Mouse (Mus musculus): ENCODE data around the gene Daxx. TPM values are rescaled to one million over a fixed set of nuclear protein-coding genes. Genes with fewer than 3 reads are reported as not detected.
"Not testable (repeated sequence)": the region's sequence is repeated elsewhere in the genome, so short reads cannot be mapped to it uniquely, and the experiment has no call there.

Daxx gene
- polyA plus RNA-seq, 1 experiment from 2014 or later: 41.8 TPM

DNA sequence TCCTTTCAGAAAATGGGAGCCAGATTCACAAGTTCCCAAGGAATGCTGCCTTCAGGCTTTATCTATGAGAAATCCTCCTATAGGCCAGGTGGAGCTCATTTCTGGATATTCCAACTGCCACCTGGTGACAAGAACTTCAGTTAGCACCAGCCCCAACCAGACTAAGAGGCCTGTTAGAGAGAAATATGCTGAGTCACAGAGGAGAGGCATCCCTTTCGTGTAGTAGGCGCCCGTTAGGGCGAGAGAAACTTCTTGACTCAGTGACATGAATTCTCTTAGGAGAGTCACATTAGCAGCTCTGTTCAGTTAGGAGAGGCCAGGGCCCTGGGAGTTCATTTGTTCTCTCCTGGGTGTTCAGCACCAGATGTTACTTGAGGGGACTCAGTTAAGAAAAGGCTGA is 9.6 kb upstream of the Daxx start:
- Histone ChIP-seq H3K9ac (ENCODE audit: low read length) (no peak overlapping the region), H3K4me3 (ENCODE audit: low read depth, low read length) (no peak overlapping the region), H3K9me3 (ENCODE audit: control insufficient read depth, low read length) (no peaks in the 10 kb centered on the region), H3K27ac (ENCODE audit: low read depth) (no peak overlapping the region), H3K36me3 (ENCODE audit: control insufficient read depth, insufficient read depth, low read length) (no peaks in the 10 kb centered on the region), H3K4me2 (ENCODE audit: low read length) (no peak overlapping the region), H3K4me1 (replicated peaks; ENCODE audit: control insufficient read depth, insufficient read depth, low read length) (no peaks in the 10 kb centered on the region), H3K27me3 (replicated peaks; ENCODE audit: control insufficient read depth, insufficient read depth, low read length) (no peaks in the 10 kb centered on the region)
- no peak for DNase-seq (ENCODE audit: low spot score)
- 90% methylated on average over 4 of the region's 4 CpGs for WGBS
- ATAC-seq (replicated peaks; ENCODE audit: low FRiP score, low TSS enrichment, low read depth): no peak

GRCm38 (mm10) chr17:33900281-33900988 is 8.8 kb upstream of the Daxx start:
- ATAC-seq (replicated peaks; ENCODE audit: low FRiP score, low TSS enrichment, low read depth): no peak
- Histone ChIP-seq H3K4me1 (replicated peaks; ENCODE audit: control insufficient read depth, insufficient read depth, low read length) (no peaks in the 10 kb centered on the region), H3K9ac (ENCODE audit: low read length) (no peak overlapping the region), H3K4me3 (ENCODE audit: low read depth, low read length) (no peak overlapping the region), H3K27ac (ENCODE audit: low read depth) (no peak overlapping the region), H3K36me3 (ENCODE audit: control insufficient read depth, insufficient read depth, low read length) (no peaks in the 10 kb centered on the region), H3K9me3 (ENCODE audit: control insufficient read depth, low read length) (no peaks in the 10 kb centered on the region), H3K4me2 (ENCODE audit: low read length) (no peak overlapping the region), H3K27me3 (replicated peaks; ENCODE audit: control insufficient read depth, insufficient read depth, low read length) (no peaks in the 10 kb centered on the region)
- no peak for DNase-seq (ENCODE audit: low spot score)
- WGBS: 50% methylated on average over 7 of the region's 7 CpGs

- no peaks in the 10 kb centered on the region for H3K9me3 ChIP-seq (ENCODE audit: control insufficient read depth, low read length)
- no peaks in the 10 kb centered on the region for H3K36me3 ChIP-seq (ENCODE audit: control insufficient read depth, insufficient read depth, low read length)
- no peak overlapping the region for H3K27ac ChIP-seq (ENCODE audit: low read depth)
- no peak overlapping the region for H3K9ac ChIP-seq (ENCODE audit: low read length)
- H3K4me3 ChIP-seq (ENCODE audit: low read depth, low read length): no peak overlapping the region
- H3K4me2 ChIP-seq (ENCODE audit: low read length): no peak overlapping the region
- ATAC-seq (replicated peaks; ENCODE audit: low FRiP score, low TSS enrichment, low read depth): no peak
- WGBS: 85% methylated on average over 4 of the region's 4 CpGs
- no peaks in the 10 kb centered on the region for H3K27me3 ChIP-seq (replicated peaks; ENCODE audit: control insufficient read depth, insufficient read depth, low read length)
- no peak for DNase-seq (ENCODE audit: low spot score)
- H3K4me1 ChIP-seq (replicated peaks; ENCODE audit: control insufficient read depth, insufficient read depth, low read length): no peaks in the 10 kb centered on the region
Observed at GRCm38 (mm10) chr17:33900989-33901314, 8.3 kb upstream of the Daxx start.

DNA sequence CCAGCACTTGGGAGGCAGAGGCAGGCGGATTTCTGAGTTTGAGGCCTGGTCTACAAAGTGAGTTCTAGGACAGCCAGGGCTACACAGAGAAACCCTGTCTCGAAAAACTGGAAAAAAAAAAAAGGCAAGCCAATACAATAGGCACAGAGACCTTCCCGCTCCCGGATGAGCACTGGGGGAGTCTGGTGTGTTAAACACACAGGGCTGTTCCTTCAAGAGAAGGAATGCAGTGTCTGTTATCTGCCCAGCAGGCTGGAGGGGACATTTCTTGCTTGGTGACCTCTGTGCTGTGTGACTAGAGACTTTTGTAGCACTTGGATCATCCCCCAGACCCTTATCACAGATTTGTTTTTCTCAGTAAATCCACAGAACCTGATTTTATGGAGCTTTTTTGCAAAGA is 7.6 kb upstream of the Daxx start:
- Histone ChIP-seq H3K4me2 (ENCODE audit: low read length) (no peak overlapping the region), H3K36me3 (ENCODE audit: control insufficient read depth, insufficient read depth, low read length) (no peaks in the 10 kb centered on the region), H3K9ac (ENCODE audit: low read length) (no peak overlapping the region), H3K27ac (ENCODE audit: low read depth) (no peak overlapping the region), H3K27me3 (replicated peaks; ENCODE audit: control insufficient read depth, insufficient read depth, low read length) (no peaks in the 10 kb centered on the region), H3K4me1 (replicated peaks; ENCODE audit: control insufficient read depth, insufficient read depth, low read length) (no peaks in the 10 kb centered on the region), H3K9me3 (ENCODE audit: control insufficient read depth, low read length) (no peaks in the 10 kb centered on the region), H3K4me3 (ENCODE audit: low read depth, low read length) (no peak overlapping the region)
- ATAC-seq (replicated peaks; ENCODE audit: low FRiP score, low TSS enrichment, low read depth) (no peak), DNase-seq (ENCODE audit: low spot score) (no peak)
- WGBS: 51% methylated on average over 4 of the region's 4 CpGs

DNA sequence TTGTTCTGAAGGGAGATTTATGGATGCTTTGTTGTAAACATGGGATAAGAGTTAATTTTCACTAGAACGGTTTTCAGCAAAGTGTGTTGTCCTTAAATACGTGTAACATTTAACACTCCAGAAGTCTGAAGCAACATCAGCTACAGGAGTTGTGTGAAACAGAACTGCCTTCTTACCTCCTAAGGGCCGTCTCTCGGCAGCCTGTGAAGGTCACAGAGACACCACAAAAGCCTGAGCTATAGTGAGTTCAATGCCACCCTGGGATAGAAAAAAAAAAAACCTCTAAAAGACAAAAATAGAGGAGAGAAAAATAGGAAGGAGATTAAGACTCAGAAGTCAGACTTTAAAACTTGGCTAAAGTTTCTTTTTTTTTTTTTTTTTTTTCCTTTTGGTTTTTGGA is 7.1 kb upstream of the Daxx start:
- no peaks in the 10 kb centered on the region for H3K27me3 ChIP-seq (replicated peaks; ENCODE audit: control insufficient read depth, insufficient read depth, low read length)
- no peak overlapping the region for H3K4me3 ChIP-seq (ENCODE audit: low read depth, low read length)
- ATAC-seq (replicated peaks; ENCODE audit: low FRiP score, low TSS enrichment, low read depth) (no peak), DNase-seq (ENCODE audit: low spot score) (no peak)
- H3K4me2 ChIP-seq (ENCODE audit: low read length): no peak overlapping the region
- no peaks in the 10 kb centered on the region for H3K36me3 ChIP-seq (ENCODE audit: control insufficient read depth, insufficient read depth, low read length)
- no peaks in the 10 kb centered on the region for H3K4me1 ChIP-seq (replicated peaks; ENCODE audit: control insufficient read depth, insufficient read depth, low read length)
- H3K9ac ChIP-seq (ENCODE audit: low read length): no peak overlapping the region
- H3K27ac ChIP-seq (ENCODE audit: low read depth): no peak overlapping the region
- WGBS: 25% methylated on average over 4 of the region's 4 CpGs
- no peaks in the 10 kb centered on the region for H3K9me3 ChIP-seq (ENCODE audit: control insufficient read depth, low read length)

GRCm38 (mm10) chr17:33902491-33902890 is 6.7 kb upstream of the Daxx start:
- Histone ChIP-seq H3K27me3 (replicated peaks; ENCODE audit: control insufficient read depth, insufficient read depth, low read length) (no peaks in the 10 kb centered on the region), H3K36me3 (ENCODE audit: control insufficient read depth, insufficient read depth, low read length) (no peaks in the 10 kb centered on the region), H3K9me3 (ENCODE audit: control insufficient read depth, low read length) (no peaks in the 10 kb centered on the region), H3K27ac (ENCODE audit: low read depth) (no peak overlapping the region), H3K4me3 (ENCODE audit: low read depth, low read length) (no peak overlapping the region), H3K9ac (ENCODE audit: low read length) (no peak overlapping the region), H3K4me2 (ENCODE audit: low read length) (no peak overlapping the region), H3K4me1 (replicated peaks; ENCODE audit: control insufficient read depth, insufficient read depth, low read length) (no peaks in the 10 kb centered on the region)
- WGBS: 85% methylated on average over 7 of the region's 7 CpGs
- ATAC-seq (replicated peaks; ENCODE audit: low FRiP score, low TSS enrichment, low read depth): no peak
- DNase-seq (ENCODE audit: low spot score): no peak

DNA sequence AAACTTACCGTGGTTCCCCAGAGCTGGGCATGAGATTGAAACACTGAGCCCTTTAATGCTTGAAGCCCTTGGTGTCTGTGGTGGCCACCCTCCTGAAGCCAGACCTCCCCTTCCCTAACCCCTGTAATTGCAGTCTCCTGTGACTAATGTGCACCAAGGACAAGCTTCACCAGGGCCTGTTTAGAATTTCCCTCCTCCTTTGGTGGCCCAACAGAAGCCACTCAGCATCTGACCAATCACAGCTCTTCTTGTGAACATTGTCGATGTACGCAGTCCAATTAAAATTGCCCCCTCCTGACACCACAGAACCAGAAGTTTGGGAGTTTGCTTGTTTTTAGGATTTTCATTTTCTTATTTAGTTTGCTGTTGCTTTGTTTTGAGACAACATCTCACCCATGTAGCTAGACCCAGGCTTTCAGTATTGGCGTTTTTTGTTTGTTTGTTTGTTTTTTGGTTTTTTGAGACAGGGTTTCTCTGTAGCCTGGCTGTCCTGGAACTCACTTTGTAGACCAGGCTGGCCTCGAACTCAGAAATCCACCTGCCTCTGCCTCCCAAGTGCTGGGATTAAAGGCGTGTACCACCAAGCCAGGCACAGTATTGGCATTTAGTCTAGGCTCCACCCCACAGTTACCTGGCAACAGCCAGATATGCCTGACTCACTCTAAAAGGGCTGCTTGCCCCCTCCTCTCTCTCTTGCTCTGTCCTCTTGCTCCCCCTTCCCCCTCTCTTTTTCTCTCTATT is 5.1 kb upstream of the Daxx start:
- not testable (repeated sequence) for H3K4me2 ChIP-seq (ENCODE audit: low read length); H3K4me3 ChIP-seq (ENCODE audit: low read depth, low read length); H3K9ac ChIP-seq (ENCODE audit: low read length); DNase-seq (ENCODE audit: low spot score); H3K27ac ChIP-seq (ENCODE audit: low read depth); H3K4me1 ChIP-seq (replicated peaks; ENCODE audit: control insufficient read depth, insufficient read depth, low read length); ATAC-seq (replicated peaks; ENCODE audit: low FRiP score, low TSS enrichment, low read depth); H3K27me3 ChIP-seq (replicated peaks; ENCODE audit: control insufficient read depth, insufficient read depth, low read length); H3K36me3 ChIP-seq (ENCODE audit: control insufficient read depth, insufficient read depth, low read length); H3K9me3 ChIP-seq (ENCODE audit: control insufficient read depth, low read length)
- 75% methylated on average over 6 of the region's 6 CpGs for WGBS

DNA sequence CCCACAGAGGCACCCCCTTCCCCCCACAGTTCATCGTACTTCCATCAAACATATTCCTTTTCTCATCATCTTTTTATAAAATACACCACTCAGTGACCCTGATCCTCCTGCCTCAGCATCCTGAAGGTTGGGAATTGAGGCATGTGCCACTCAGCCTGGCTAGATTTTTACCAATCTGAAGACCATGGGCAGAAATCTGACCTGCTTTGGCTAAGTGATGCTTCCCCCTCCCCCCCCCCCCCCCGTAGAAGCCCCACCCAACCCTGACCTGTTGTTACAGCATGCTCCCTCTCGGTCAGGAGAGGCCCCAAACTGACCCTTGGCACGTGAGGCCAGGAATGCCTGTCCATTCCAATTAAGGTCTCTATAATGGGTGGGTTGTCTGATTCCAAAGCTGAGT is 4.4 kb upstream of the Daxx start, which contains the start of gene Platr17:
TSS of gene Platr17 (plus strand) at position 301 of the 400 bp plus-strand sequence.
- not testable (repeated sequence) for H3K4me2 ChIP-seq (ENCODE audit: low read length); H3K4me3 ChIP-seq (ENCODE audit: low read depth, low read length); H3K27me3 ChIP-seq (replicated peaks; ENCODE audit: control insufficient read depth, insufficient read depth, low read length); H3K9ac ChIP-seq (ENCODE audit: low read length); H3K9me3 ChIP-seq (ENCODE audit: control insufficient read depth, low read length); H3K27ac ChIP-seq (ENCODE audit: low read depth); ATAC-seq (replicated peaks; ENCODE audit: low FRiP score, low TSS enrichment, low read depth); H3K4me1 ChIP-seq (replicated peaks; ENCODE audit: control insufficient read depth, insufficient read depth, low read length); DNase-seq (ENCODE audit: low spot score); H3K36me3 ChIP-seq (ENCODE audit: control insufficient read depth, insufficient read depth, low read length)
- WGBS: 35% methylated on average over 3 of the region's 4 CpGs
